Mouse (Mus musculus) E14TG2a.4 (cell line): ENCODE data around the gene Kat2a.
A peak's percentile ranks its signal among the peaks of the same experiment; 100 is the strongest.

ENCODE experiments used
- H3K27me3 ChIP-seq: 2 replicates; pipeline ENCODE4 v1.6.1; 2014; ENCODE audit warnings: low read length, control low read depth; ENCODE audit not compliant: insufficient read depth
- H3K36me3 ChIP-seq: 2 replicates; pipeline ENCODE4 v1.6.1; 2014; ENCODE audit warnings: low read length, control low read depth; ENCODE audit not compliant: insufficient read depth
- H3K4me1 ChIP-seq: replicated peaks from 2 replicates; pipeline ENCODE4 v1.6.1; 2014; ENCODE audit warnings: low read depth, low read length, control low read depth
- H3K4me3 ChIP-seq: replicated peaks from 2 replicates; pipeline ENCODE4 v1.5.1; 2014; ENCODE audit warnings: mild to moderate bottlenecking, low read length
- H3K9me3 ChIP-seq: 2 replicates; pipeline ENCODE4 v1.6.1; 2014; ENCODE audit warnings: low read length, control low read depth
- CTCF ChIP-seq: conservative IDR thresholded peaks from 2 replicates; pipeline ENCODE4 v1.5.1; 2014; ENCODE audit warnings: low read length
- NANOG ChIP-seq: IDR thresholded peaks from 2 replicates; pipeline ENCODE4 v1.6.1; 2014; ENCODE audit warnings: borderline replicate concordance, low read length, mixed read lengths
- POU5F1 ChIP-seq: IDR thresholded peaks from 2 replicates; pipeline ENCODE4 v1.6.1; 2014; ENCODE audit warnings: low read length, borderline replicate concordance

The Kat2a gene

DNA sequence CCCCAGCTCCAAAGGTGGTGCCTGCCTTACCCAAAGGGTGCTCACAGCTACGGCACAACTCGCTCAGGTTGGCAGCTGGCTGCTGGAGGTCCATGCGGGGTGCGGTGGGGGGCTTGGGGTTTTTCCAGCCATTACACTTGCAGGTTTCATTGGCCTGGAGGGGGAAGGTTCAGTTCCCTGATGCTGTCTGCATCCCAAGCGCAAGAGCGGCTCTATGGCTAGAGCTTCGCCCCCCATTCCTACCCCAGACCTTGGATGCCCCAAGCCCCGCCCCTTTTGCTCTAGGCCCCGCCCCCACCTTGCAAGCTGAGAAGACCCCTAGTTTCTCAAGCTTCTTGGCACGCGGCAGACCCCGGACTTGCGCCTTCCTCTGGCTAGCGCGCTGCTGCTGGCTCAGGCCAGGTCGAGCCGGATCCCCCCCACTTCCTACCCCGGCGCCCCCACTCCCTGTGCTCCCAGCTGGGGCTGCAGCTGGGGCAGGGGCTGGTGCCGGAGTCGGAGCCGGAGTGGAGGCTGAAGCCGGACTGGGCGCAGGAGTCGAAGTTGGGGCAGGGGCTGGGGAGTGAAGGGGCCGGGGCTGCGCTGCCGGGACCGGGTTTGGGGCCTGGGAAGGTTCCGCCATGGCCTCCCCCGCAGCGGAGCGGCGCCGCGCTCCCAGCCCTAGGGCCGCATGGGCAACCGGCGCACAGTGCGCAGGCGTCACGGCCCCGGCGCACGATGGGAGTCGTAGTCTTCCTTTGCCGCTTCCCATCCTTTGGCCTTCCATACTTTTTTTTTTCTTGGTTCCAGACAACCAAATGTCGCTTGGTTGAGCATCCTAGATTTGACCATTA lies at the start of gene Kat2a:
Gene Kat2a (minus strand): TSS at position 683 of the 833 bp plus-strand sequence.
- Histone ChIP-seq H3K27me3 (no peaks in the 10 kb centered on the region), H3K4me3 (peak within 1 kb of the TSS; percentile 94), H3K36me3 (peaks cover 67% of the 10 kb centered on the region)

DNA sequence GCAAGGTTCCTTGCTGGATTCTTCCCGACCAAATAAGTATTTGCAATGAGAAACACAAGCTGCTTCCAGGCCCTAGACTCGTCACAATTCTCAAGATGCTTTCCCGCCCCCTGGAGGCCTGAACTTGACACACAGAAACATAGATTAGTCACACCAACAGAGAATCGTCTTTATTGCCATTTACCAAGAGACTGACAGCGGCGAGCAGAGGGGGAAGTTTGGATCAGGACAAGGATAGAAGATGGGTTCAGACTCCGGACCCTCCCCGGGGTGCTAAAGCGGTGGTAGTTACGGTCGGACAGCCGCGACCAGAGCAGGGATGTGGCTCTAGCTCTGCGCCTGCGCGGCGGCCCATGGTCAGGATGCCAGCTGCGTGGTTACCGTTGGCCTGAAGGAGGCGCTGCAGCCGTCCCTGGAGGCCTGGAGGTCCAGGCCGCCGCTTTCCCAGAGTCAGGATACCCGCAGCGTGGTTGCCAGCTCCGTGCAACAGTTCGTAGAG lies 49.3 kb upstream of the Kat2a start:
- Histone ChIP-seq H3K9me3 (no peaks in the 10 kb centered on the region), H3K4me1 (peaks cover 45% of the 10 kb centered on the region), H3K27me3 (peaks cover 57% of the 10 kb centered on the region), H3K4me3 (peak overlapping the region; percentile 73), H3K36me3 (peaks cover 4% of the 10 kb centered on the region)
- TF ChIP-seq NANOG (no peak), POU5F1 (no peak), CTCF (peak; percentile 59)

More for the DNA sequence above, at the start of gene Kat2a:
- H3K4me1 ChIP-seq, result peaks cover 83% of the 10 kb centered on the region
- no peaks in the 10 kb centered on the region for H3K9me3 ChIP-seq
- TF ChIP-seq POU5F1, result no peak
- TF ChIP-seq CTCF, result no peak
- TF ChIP-seq NANOG, result no peak

DNA sequence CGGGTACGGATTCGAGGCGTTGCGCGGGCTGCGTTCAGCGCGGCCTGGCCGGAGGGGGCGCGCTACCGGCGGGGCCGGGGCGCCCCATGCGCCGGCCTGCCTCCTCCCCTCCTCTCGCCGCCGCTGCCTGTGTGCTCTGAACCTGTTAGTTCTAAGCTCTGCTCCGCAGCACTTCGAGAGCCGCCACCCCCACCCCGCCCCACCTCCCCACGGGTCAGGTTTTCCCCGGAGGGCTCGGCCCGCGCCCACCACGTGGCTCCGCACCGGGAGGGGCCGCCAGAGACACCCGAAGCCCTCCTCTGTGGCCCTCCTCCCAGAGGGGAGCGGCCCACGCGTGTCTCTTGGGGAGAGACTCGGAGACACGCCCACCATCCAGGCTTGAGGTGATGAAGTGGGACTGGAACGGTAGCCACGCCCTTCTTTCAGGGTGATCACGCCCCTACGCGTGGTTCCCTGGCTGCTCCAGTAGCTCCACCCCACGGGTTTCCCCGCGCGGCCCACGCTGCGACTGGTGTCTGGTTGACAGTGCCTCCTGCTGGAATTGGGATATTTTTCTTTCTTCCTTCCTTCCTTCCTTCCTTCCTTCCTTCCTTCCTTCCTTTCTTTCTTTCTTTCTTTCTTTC lies 47.5 kb upstream of the Kat2a start, which contains the start of gene Kcnh4:
Gene Kcnh4 (minus strand): TSS at position 332 of the 623 bp plus-strand sequence.
- Histone ChIP-seq H3K9me3 (no peaks in the 10 kb centered on the region), H3K27me3 (peaks cover 69% of the 10 kb centered on the region), H3K36me3 (no peaks in the 10 kb centered on the region), H3K4me3 (peak within 1 kb of the TSS; percentile 80), H3K4me1 (peaks cover 47% of the 10 kb centered on the region)
- no peak for TF ChIP-seq NANOG
- no peak for TF ChIP-seq CTCF
- TF ChIP-seq POU5F1, result no peak

DNA sequence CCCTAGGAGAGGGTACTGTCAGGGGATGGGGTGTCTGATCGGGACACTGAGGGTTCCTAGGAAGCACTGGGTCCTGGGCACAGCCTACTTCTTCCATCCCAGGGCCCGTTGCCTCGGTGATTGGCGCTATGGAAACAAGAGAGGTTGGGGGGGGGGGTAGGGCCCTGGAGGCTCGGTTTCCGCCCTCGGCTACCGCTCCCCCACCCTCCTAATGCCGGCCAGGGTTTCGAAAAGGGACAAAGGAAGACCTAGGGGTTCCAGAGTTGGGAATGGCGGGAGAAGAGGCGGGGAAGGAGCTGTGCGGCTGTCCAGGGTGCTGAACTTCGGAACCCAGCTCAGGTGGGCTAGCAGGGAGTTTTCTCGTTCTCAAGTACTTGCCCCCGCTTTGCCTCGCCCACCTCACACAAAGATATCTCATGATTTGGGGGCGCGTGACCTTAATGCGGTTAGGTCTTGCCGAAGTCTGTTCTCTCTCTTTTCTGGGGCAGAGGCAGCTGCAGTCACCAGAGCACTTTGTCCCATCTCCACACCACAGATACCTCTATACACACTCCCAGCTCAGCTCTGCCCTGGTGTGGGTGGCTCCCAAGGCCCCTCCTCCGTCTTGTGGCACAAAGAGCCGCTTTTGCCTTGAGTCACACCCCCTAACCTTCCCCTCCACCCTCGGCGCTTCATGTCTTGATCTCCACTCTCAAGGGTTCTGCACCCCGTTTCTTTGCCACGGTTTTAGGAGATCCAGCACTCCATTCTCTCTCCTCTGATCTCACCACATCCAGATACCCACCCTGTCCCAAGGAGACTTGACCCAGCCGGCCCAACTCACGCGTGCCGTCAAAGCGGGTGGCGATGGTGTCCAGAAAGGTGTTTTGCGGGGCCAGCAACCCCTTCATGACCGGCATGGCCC lies 46.7 kb upstream of the Kat2a start:
- Histone ChIP-seq H3K36me3 (no peaks in the 10 kb centered on the region), H3K9me3 (no peaks in the 10 kb centered on the region), H3K27me3 (peaks cover 71% of the 10 kb centered on the region), H3K4me1 (peaks cover 43% of the 10 kb centered on the region), H3K4me3 (peak overlapping the region; percentile 80)
- TF ChIP-seq CTCF (no peak), NANOG (no peak)

DNA sequence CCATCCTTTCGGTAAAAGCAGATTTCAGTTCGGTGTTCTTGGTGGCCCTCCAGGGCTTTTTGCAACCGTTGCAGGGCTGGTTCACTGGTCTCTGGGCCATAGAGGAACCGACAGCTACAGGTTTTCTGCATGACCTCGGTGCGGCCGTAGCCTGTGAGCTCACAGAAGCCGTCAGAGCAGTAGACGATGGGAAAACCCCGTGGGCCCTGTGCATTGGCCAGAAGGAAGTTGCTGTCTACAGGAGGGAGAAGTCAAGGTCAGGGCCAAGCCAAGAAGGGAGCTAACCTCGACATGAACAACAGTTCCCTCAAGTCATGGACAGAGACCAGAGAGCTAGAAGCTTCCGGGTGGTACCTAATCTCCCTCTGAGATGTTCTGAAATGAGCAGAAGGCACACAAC lies 45.3 kb upstream of the Kat2a start:
- Histone ChIP-seq H3K4me3 (no peak overlapping the region), H3K4me1 (peaks cover 39% of the 10 kb centered on the region), H3K9me3 (no peaks in the 10 kb centered on the region), H3K36me3 (no peaks in the 10 kb centered on the region), H3K27me3 (peaks cover 64% of the 10 kb centered on the region)
- TF ChIP-seq NANOG (no peak), POU5F1 (no peak), CTCF (no peak)

DNA sequence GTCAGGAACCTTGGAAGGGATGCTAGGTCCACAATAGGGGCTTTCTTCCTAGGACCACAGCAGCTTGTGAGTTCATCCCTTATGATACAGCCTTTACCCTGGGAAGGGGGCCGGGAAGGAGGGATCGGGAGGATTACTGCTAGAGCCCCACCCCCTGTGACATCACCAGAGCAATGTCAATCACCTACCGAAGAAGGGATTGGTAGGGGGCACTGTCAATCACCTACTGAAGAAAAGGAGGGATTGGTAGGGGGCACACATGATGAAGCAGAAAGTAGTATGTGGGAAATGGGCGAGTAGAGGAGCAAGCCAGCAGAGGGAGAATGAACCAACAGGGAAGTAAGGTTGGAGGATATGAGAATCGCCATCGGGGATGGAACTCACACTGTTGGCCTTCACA lies 44.2 kb upstream of the Kat2a start:
- H3K4me3 ChIP-seq, result no peak overlapping the region
- peaks cover 56% of the 10 kb centered on the region for H3K27me3 ChIP-seq
- H3K9me3 ChIP-seq, result no peaks in the 10 kb centered on the region
- peaks cover 38% of the 10 kb centered on the region for H3K4me1 ChIP-seq
- TF ChIP-seq NANOG (no peak), CTCF (no peak), POU5F1 (no peak)
- no peaks in the 10 kb centered on the region for H3K36me3 ChIP-seq

DNA sequence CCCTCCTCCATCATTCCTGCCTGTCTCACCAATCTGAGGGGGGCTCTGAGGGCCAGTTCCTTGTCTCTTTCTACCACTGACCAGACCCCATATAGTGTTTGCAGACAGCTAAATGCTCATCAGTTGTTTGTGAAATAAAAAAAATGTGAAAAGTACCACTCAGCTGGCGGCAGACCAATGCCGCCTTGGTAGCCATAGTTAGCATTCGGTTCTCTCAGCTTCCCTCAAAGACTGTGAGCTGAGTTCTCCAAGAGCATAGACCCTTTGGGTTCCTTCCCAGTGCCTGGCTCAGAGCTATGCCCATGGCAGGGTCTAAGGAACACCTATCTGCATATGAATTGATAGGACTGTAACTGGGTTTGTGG lies 42.4 kb upstream of the Kat2a start:
- Histone ChIP-seq H3K27me3 (peaks cover 50% of the 10 kb centered on the region), H3K4me3 (no peak overlapping the region), H3K9me3 (no peaks in the 10 kb centered on the region), H3K36me3 (no peaks in the 10 kb centered on the region), H3K4me1 (peaks cover 30% of the 10 kb centered on the region)
- no peak for TF ChIP-seq CTCF
- TF ChIP-seq POU5F1, result no peak
- TF ChIP-seq NANOG, result no peak

DNA sequence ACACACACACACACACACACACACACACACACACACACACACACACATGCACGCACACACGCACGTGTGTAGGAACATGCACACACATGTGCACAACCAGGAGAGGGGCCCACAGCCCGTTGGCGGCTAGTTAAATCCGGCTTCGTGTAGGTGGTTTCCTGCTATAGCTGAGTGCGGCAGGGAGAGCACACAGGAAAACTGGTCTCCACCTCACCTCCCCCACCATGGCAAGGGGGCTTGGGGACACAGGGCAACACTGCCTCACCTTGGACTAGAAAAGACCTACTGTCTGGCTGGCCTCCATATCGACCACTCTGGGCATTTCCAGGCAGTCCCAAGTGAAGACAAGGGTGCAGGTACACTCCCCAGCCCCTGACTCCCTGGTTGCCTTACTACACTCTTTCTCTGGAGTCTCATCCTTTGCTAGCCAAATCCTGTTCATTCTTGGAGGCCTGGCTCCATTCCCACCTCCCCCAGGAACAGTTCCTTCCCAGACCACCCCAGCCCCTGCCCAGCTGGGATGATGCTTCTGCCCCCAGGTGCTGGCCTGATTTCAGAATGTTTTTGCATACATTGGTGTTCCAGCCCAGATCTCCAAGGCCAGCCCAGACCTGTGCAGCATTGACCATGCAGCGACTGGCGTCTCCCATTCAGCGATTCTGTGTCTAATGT lies 41.9 kb upstream of the Kat2a start:
- H3K27me3 ChIP-seq, result peaks cover 51% of the 10 kb centered on the region
- TF ChIP-seq CTCF, result no peak
- TF ChIP-seq NANOG, result no peak
- TF ChIP-seq POU5F1, result no peak
- H3K4me3 ChIP-seq, result no peak overlapping the region
- H3K36me3 ChIP-seq, result no peaks in the 10 kb centered on the region
- H3K4me1 ChIP-seq, result peaks cover 32% of the 10 kb centered on the region
- no peaks in the 10 kb centered on the region for H3K9me3 ChIP-seq
